Mouse (Mus musculus) megakaryocyte, embryonic 14.5 days (primary cell): Measurements from ENCODE around the gene Cdc42bpg. TPM values are rescaled to one million over a fixed set of nuclear protein-coding genes. Genes with fewer than 3 reads are reported as not detected.

Experiments used
- H3K27me3 ChIP-seq: replicated peaks from 2 replicates; pipeline ENCODE3; 2012; ENCODE audit warnings: inconsistent platforms
- H3K36me3 ChIP-seq: replicated peaks from 2 replicates; pipeline ENCODE3; 2012; ENCODE audit warnings: low read length, inconsistent platforms, mixed read lengths
- H3K4me1 ChIP-seq: 2 replicates; pipeline ENCODE4 v1.6.1; 2012; ENCODE audit warnings: inconsistent platforms
- H3K4me3 ChIP-seq: replicated peaks from 2 replicates; pipeline ENCODE3; 2012; ENCODE audit warnings: moderate library complexity, mild to moderate bottlenecking, inconsistent platforms
- H3K9me3 ChIP-seq: 2 replicates; pipeline ENCODE4 v1.6.1; 2012; ENCODE audit warnings: inconsistent platforms
- FLI1 ChIP-seq: IDR thresholded peaks from 2 replicates; pipeline ENCODE4 v1.6.1; 2012; ENCODE audit warnings: low read length, inconsistent platforms, mixed read lengths
- GATA1 ChIP-seq: IDR thresholded peaks from 3 replicates; pipeline ENCODE4 v1.6.1; 2012; ENCODE audit warnings: mixed read lengths, low read length, inconsistent platforms, borderline replicate concordance
- polyA plus RNA-seq: library from polyadenylated mRNA; stranded (reverse); fragments of >175 nt; gene quantifications from 2 replicates; pipeline ENCODE4 v1.2.3, GENCODE M21; 2012; ENCODE audit warnings: low replicate concordance; ENCODE audit not compliant: insufficient read depth

Gene Cdc42bpg
- polyA plus RNA-seq, 1 experiment = 4.8 TPM

DNA sequence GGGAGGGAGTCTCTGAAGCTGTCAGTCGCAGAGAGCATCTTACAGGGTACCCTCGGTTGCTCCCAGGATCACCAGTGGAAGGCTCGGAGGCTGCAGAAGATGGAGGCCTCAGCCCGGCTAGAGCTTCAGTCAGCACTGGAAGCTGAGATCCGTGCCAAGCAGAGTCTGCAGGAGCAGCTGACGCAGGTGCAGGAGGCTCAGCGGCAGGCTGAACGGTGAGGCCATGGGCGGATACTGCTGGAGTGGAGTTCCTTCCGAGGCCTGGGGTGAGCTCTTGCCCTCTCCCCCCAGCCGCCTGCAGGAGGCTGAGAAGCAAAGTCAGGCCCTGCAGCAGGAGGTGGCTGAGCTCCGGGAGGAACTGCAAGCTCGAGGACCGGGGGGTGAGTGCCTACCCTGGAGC lies 9.3 kb downstream of the Cdc42bpg start:
- Histone ChIP-seq H3K9me3 (no peaks in the 10 kb centered on the region), H3K27me3 (peaks cover 46% of the 10 kb centered on the region), H3K36me3 (peaks cover 98% of the 10 kb centered on the region), H3K4me3 (no peak overlapping the region), H3K4me1 (peaks cover 11% of the 10 kb centered on the region; the same call in 1 of the 2 replicates)
- TF ChIP-seq FLI1 = no peak
- no peak for TF ChIP-seq GATA1

DNA sequence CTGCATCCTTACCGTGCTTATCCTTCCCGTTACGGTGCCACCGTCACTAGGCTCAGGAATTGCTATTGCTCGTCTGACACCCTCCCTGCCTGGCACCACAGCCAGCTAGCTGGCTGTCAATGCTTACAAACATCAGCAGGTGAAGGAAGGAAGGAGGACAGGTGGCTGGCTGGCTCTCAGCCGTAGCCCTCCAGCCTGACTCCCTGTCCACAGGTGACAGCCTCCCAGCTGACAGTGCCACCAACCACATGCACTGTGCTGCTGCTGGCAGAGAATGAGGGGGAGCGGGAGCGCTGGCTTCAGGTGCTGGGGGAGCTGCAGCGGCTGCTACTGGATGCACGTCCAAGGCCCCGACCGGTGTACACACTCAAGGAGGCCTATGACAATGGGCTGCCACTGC lies 11.9 kb downstream of the Cdc42bpg start:
- H3K27me3 ChIP-seq = peaks cover 43% of the 10 kb centered on the region
- peak overlapping the region; percentile 5 for H3K4me3 ChIP-seq
- H3K4me1 ChIP-seq = peaks cover 10% of the 10 kb centered on the region; the same call in 1 of the 2 replicates
- H3K9me3 ChIP-seq = no peaks in the 10 kb centered on the region
- H3K36me3 ChIP-seq = peaks cover 100% of the 10 kb centered on the region
- TF ChIP-seq FLI1 = no peak
- no peak for TF ChIP-seq GATA1

DNA sequence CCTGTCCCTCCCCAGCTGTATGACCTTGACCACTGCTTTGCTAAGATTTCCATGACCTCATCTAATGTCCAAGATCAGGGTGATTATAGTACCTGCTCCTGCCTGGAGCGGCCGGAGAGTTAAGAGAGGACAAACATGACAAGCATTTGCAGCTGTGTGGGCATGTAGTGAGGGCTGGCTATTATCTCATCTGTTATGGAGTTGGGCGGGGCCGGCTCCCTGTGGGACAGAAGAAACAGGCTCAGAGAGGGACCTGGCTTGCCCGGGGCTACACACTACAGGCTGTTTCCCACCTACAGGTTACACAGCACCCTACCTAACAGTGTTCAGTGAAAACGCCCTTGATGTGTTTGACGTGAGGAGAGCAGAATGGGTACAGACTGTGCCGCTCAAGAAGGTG lies 15.1 kb downstream of the Cdc42bpg start:
- Histone ChIP-seq H3K9me3 (no peaks in the 10 kb centered on the region), H3K27me3 (peaks cover 40% of the 10 kb centered on the region), H3K36me3 (peaks cover 77% of the 10 kb centered on the region), H3K4me3 (no peak overlapping the region), H3K4me1 (peaks cover 4% of the 10 kb centered on the region; the same call in 1 of the 2 replicates)
- TF ChIP-seq GATA1 (no peak), FLI1 (no peak)

DNA sequence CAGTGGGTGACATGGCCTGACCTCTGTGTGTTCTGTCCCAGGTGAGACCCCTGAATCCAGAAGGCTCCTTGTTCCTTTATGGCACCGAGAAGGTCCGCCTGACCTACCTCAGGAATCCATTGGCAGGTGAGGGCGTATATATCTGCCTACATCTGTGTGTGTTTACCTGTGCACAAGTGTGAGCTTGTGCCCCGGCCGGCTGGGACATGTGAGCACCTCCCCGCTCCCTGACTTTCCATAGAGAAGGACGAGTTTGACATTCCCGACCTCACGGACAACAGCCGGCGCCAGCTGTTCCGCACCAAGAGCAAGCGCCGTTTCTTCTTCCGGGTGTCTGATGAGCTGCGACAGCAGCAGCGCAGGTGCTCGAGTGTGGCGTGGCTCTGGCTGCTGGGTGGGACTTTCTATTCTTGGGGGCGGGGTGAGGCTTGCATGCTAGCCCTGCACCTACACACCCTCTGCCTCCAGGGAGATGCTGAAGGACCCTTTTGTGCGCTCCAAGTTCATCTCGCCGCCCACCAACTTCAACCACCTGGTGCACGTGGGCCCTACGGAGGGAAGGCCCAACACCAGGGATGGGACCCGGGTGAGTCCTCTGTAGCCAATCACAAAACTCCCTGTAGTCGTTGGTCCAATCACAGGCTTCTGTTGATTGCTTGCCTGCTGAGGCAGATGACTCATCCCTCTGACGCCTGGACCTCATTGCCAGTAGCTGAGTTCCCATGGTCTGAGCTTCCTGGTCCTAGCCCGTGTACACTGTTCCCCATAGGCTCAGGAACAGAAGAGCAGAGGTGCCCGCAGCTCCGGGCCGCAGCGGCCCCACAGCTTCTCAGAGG lies 15.7 kb downstream of the Cdc42bpg start:
- TF ChIP-seq FLI1 (no peak), GATA1 (no peak)
- Histone ChIP-seq H3K27me3 (peaks cover 36% of the 10 kb centered on the region), H3K36me3 (peaks cover 70% of the 10 kb centered on the region), H3K9me3 (no peaks in the 10 kb centered on the region), H3K4me3 (no peak overlapping the region), H3K4me1 (peaks cover 4% of the 10 kb centered on the region; the same call in 1 of the 2 replicates)

DNA sequence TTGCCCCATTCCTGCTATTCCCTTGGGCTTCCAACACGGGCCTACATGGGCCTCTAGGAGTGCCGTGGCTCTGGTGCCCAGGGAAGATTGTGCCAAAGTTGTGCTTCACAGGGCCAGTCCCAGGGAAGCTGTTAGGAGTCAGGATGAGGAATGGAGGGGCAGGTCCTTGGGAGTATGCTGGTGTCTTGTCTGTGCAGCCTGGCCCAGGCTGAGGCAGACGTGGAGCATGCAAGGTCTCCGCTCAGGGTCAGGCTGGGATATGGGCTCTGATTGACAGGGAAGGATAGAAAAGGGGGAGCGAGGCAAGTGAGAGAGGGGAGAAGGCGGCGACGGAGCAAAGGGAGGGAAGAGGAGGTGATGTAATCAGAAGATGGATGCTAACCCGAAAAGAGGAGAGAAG lies 18.5 kb downstream of the Cdc42bpg start:
- Histone ChIP-seq H3K4me3 (no peak overlapping the region), H3K4me1 (no peaks in the 10 kb centered on the region; the same call in 1 of the 2 replicates), H3K9me3 (no peaks in the 10 kb centered on the region), H3K36me3 (peaks cover 43% of the 10 kb centered on the region), H3K27me3 (peaks cover 24% of the 10 kb centered on the region)
- TF ChIP-seq FLI1 (no peak), GATA1 (no peak)

DNA sequence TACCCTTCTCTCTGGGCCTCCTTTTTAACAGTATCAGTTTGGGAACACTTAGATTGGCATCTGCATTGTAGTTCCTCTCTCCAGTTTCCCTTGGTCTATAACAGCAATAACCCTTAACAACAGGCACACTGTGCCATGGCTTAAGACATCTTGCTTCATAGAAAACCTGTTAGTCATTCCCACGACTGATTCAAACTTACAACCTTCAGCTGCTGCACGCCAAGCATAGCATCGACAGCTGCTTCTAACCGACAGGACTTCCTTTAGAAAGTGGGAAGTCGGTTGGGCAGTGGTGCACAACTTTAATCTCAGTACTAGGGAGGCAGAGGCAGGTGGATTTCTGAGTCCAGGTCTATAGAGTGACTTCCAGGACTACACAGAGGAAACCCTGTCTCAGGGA lies 24.9 kb downstream of the Cdc42bpg start:
- Histone ChIP-seq H3K4me3 (peak overlapping the region; percentile 89), H3K36me3 (no peaks in the 10 kb centered on the region), H3K27me3 (peaks cover 2% of the 10 kb centered on the region), H3K4me1 (peaks cover 37% of the 10 kb centered on the region), H3K9me3 (no peaks in the 10 kb centered on the region)
- no peak for TF ChIP-seq GATA1
- no peak for TF ChIP-seq FLI1

DNA sequence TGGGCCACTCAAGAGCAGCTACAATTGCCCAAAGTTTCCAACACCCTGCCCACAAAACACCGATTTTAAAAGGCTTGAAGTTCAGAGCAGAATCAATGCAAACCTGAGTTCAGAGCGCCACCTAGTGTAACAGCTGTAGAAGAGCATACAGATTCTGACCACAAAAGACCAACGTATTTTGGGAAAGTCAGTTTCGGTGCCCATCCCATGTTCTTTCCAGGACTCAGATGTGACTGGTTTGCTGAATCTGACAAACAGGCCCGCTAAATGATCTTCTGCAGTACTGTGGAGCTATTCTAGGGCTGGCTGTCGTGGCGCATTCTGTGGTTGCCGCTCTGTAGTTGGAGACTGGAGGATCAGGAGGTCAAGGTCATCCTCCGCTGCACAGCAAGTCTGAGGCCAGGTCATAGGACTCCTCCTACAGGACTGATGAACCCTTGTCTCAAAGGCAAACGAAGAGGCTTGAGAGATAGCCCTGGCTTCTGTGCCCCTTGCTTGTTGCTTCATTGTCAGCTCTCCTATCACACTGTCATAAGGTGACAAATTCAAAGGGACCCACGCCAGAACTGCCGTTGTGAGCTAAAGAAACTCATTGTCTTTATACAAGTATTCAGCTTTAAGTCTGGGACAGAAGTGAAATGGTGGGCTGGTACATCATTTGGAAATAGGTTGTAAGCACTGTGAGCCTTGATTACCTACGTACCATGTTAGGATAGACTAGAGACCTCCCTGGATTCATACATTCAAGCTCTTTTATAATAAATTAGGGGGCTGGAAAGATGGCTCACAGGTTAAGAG lies 25.7 kb downstream of the Cdc42bpg start:
- peaks cover 45% of the 10 kb centered on the region for H3K4me1 ChIP-seq
- peaks cover 2% of the 10 kb centered on the region for H3K27me3 ChIP-seq
- H3K9me3 ChIP-seq = no peaks in the 10 kb centered on the region
- TF ChIP-seq FLI1 (no peak), GATA1 (no peak)
- peak overlapping the region; percentile 89 for H3K4me3 ChIP-seq
- H3K36me3 ChIP-seq = peaks cover 7% of the 10 kb centered on the region

DNA sequence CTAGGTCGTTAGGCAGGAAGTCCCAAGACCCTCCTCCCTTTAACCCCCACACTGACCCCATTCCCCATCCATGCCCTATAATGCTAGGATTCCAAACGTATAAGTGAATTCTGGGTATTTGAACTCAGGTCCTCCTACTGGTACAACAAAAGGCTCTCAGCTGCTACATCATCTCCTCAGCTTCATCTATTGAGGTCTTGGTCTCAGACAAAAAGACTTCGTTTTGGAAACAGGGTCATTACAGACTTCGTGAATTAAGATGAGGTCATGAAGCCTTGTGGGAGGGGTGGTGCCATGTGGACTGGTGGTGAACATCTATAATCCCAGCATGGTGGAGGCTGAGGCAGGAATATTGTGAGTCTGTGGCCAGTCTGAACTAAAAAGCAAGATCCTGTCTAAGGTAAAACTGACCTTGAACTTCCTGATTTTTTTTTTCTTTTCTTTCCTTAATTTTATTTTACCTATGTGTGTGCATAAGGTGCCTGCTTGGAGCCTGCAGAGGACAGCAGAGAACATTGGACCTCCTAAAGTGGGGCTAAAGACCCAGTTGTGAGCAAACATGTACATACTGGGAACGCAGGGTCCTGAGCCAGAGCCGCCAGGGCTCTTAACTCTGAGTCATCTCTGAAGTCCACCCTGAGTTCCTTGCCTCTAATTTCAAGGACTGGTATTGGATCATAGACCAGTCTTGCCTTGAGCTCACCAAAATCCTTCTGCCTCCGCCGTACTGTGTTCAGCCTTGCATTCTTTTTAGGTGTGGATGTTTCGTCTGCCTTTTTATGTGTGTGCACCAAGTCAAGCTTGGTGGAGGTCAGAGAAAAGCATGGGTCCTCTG lies 27.7 kb downstream of the Cdc42bpg start:
- Histone ChIP-seq H3K36me3 (peaks cover 28% of the 10 kb centered on the region), H3K27me3 (no peaks in the 10 kb centered on the region), H3K4me1 (peaks cover 62% of the 10 kb centered on the region), H3K9me3 (no peaks in the 10 kb centered on the region), H3K4me3 (peak overlapping the region; percentile 97)
- TF ChIP-seq FLI1 (no peak), GATA1 (no peak)
